Mouse (Mus musculus) brain, embryonic 14.5 days (tissue): ENCODE results near the gene Mblac1.

Experiments used
- CTCF ChIP-seq: fragments of 200-500 bp; IDR thresholded peaks from 2 replicates; pipeline ENCODE4 v1.5.1; 2012; ENCODE audit warnings: inconsistent platforms, mild to moderate bottlenecking, moderate library complexity, borderline replicate concordance; ENCODE audit not compliant: insufficient read depth, insufficient read length; ENCODE audit errors: extremely low read depth
- POLR2A ChIP-seq: fragments of 200-500 bp; IDR thresholded peaks from 2 replicates; pipeline ENCODE4 v1.6.1; 2012; ENCODE audit warnings: mild to moderate bottlenecking, inconsistent platforms, borderline replicate concordance; ENCODE audit not compliant: poor library complexity, insufficient read depth, insufficient read length, severe bottlenecking; ENCODE audit errors: extremely low read depth

GRCm38 (mm10) chr5:138229511-138229910 is 35.4 kb downstream of the Mblac1 start:
- TF ChIP-seq CTCF, result no peak
- TF ChIP-seq POLR2A, result no peak
